Mouse (Mus musculus) hindlimb bud, embryonic 11.5 days (tissue): ENCODE measurements around the gene Mageb5.
"Not testable (repeated sequence)": the region's sequence is repeated elsewhere in the genome, so short reads cannot be mapped to it uniquely, and the experiment has no call there.

Source experiments
- DNase-seq: peaks from one replicate; pipeline ENCODE4 v3.0.0-alpha.2; 2012; ENCODE audit warnings: low read depth, low spot score; ENCODE audit errors: extremely low spot score

Gene Mageb5

GRCm38 (mm10) chrX:91782918-91783317 is at the start of gene Mageb5:
Gene Mageb5 (minus strand): TSS chrX:91783018.
- DNase-seq, result not testable (repeated sequence)

- not testable (repeated sequence) for DNase-seq
Observed at GRCm38 (mm10) chrX:91759591-91760226, 23.1 kb downstream of the Mageb5 start.
